Mouse (Mus musculus) retina, postnatal 7 days (tissue): ENCODE results near the gene D1Ertd622e.
"Not testable (repeated sequence)": the region's sequence is repeated elsewhere in the genome, so short reads cannot be mapped to it uniquely, and the experiment has no call there.

Source experiments
- DNase-seq: peaks from one replicate; pipeline ENCODE4 v3.0.0-alpha.2; 2012; ENCODE audit warnings: low read depth, low spot score

The D1Ertd622e gene

DNA sequence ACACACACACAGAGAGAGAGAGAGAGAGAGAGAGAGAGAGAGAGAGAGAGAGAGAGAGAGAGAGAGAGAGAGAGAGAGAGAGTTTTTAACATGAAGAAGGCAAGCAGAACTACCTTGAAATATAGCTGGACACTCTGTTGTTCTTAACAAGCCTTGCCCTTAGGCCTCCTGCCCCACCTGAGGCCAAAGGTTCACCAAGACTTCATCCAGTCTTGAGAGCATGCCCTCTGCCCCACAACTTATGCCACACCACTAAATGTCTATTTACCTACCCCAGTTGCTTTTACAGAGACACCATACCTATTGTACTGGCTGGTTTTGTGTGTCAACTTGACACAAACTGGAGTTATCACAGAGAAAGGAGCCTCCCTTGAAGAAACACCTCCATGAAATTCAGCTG lies 81.2 kb downstream of the D1Ertd622e start:
- not testable (repeated sequence) for DNase-seq

- no peak for DNase-seq
Observed at GRCm38 (mm10) chr1:97580270-97580669, 81.6 kb downstream of the D1Ertd622e start.

DNA sequence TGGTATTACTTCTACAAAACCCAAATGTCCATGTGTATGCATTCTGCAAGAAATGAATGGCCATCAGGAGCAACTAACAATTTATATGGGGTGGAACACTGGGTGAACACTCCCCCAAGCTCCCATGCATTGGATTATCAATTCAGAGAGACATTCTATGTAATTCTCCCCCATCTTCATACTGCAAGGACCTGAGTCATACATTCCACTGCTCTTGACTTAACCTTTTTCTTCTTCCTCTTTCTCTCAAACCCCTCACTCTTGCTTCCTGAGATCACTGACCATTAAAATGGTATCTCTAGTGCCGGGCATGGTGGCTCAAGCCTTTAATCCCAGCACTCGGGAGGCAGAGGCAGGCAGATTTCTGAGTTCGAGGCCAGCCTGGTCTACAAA lies 83.9 kb downstream of the D1Ertd622e start:
- no peak for DNase-seq

DNA sequence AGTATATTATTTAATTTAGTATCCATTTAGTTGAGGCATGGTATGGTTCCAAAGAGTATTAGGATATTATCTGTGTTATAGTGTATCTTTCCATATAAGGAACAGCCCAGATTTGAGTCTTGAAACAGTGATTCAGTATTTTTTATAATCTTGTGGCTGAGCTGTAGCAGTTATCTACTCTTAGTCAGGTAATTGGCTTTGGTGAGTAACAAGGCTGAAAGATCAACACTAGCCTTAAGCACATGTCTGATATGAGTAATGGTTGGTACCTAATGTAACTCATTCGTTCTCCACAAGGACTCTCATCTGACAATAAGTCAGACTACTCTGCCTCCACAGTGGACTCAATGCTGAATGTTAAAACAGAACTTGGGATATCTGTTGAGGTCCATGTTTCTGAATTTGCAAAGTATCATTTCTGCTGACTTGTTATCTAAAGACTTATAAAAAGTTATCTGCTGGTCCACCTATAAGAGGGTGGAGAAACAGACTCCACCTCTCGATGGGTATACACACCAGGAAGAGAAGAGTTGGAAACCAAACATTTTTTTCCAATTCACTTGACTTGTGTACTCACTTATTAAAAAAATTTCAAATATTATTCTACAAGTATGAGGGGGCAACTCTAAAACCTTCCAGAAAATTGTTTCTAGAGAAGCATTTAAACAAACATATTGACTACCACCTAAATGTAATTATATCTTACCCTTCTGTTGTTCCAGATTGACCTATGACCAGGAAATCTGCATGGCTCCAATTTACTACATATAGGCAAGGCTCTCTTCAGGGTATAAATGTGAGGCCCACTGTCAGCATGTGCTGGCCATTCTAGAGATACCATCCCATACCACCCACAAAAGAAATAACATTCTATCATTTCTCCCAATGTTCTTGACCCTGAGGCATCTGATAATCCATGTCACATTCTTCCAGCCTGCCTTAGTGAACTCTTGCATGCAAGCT lies 84.5 kb downstream of the D1Ertd622e start:
- no peak for DNase-seq

- no peak for DNase-seq
Observed at GRCm38 (mm10) chr1:97576576-97576975, 85.3 kb downstream of the D1Ertd622e start.

GRCm38 (mm10) chr1:97570814-97571213 lies 91.1 kb downstream of the D1Ertd622e start:
- no peak for DNase-seq

- peak; percentile 4 for DNase-seq
Observed at GRCm38 (mm10) chr1:97567956-97568355, 93.9 kb downstream of the D1Ertd622e start.

GRCm38 (mm10) chr1:97564641-97565040 lies 97.2 kb downstream of the D1Ertd622e start:
- no peak for DNase-seq

- DNase-seq: no peak
Observed at GRCm38 (mm10) chr1:97562867-97563266, 99.0 kb downstream of the D1Ertd622e start.
